Mouse (Mus musculus) left cerebral cortex, postnatal 36 days (tissue): ENCODE data around the gene Dnttip2. TPM values are rescaled to one million over a fixed set of nuclear protein-coding genes. Genes with fewer than 3 reads are reported as not detected.
"Not testable (repeated sequence)": the region's sequence is repeated elsewhere in the genome, so short reads cannot be mapped to it uniquely, and the experiment has no call there.

Source experiments
- DNase-seq, 2 experiments: peaks; one replicate each; pipeline ENCODE4 v3.0.0; 2021 to 2022; ENCODE audit warnings: low spot score in 2 of 2, mixed read lengths in 1 of 2
- intact Hi-C: fragments of 180-260 bp; cut with DNase I; formaldehyde crosslinking; loops from one replicate; pipeline ENCODE4 v1.15.1; 2025
- total RNA-seq, 2 experiments: library from RNA; stranded (reverse); gene quantifications; 2 replicates each; pipeline ENCODE4 v1.2.3; 2021

Dnttip2 gene
- total RNA-seq: 10 to 100 TPM; 22.9 to 28.7 TPM

DNA sequence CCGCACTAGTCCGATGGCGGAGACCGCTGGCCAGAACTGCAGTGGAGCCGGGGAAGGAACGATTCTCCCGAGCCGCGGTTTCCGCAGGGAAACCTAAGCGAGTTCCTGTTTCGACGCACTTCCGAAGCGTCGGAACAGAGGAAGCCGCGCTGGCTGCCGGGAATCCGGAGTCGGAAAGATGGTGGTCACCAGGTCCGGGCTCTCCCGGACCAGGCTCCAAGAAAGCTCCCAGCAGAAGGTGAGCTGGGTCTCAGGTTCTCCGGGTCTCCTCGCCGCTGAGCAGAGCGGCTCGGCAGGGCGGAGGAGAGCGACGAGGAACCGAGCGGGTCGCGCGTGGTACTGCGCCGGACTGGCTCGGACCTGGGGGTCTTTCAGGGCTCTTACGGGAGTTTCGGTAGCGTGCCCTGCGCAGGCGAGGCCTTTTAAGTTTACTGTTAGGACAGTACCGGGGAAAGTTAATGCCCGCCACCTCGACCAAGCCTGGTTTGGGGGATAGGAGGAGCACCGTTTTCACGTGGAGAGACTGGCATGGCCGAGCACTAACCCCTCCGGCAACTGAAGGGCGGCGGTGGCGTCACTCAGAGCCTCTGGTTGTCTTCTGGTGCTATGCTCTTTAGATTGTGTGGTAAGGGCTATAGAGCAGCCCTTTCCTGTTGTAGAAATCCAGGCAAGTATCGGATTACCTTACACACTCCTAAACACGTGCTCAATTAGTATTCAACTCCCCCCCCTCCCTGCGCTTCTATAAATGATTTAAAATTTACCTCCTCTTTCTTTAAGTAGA is at the start of gene Dnttip2:
Dnttip2 (plus strand) TSS at position 148 of the 784 bp plus-strand sequence.
- intact Hi-C loops: no loop called here

DNA sequence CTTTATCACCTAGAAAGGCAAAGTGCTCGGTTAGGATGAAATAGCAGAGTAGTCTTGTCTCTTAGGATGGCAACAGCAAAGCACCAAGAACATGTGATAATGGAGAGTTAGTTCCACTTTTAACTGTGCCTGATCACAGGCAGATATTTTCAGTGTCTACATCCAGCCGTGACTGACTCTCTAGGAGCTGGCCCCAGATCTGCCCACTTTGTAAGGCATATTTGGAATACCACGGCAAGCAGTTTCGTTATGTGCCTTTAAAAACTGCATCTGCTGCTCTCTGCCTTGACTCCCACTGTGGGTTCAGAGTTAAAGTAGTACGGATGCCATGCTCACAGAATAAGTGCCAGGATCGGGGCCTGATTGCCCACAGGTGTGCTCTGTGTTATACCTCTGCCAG is 47.2 kb upstream of the Dnttip2 start:
- not testable (repeated sequence) for DNase-seq
- intact Hi-C loops: loop anchor here (2.0 kb wide), 1 partner anchor 14 kb away; no protein-coding TSS in a partner anchor

More for the DNA sequence above, at the start of gene Dnttip2:
- DNase-seq: peak; percentile 91 to 92

DNA sequence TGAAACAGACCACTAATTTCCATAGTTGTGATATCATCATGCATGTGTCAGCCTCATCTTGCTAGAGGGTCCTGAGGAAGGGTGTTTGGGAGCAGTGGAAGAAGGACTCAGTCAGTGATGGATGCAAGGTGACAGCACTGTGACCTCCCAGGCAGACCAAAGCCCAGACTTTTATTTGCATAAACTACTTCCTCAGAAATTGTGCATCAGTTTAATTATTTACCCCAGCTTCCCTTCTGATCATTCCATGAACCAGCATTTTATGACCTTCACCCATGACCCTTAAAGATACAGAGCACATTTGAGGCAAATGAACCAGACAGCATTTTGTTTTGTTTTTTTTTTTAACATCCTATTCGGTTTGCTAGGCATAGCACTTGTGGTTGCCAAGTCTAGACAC is 38.4 kb upstream of the Dnttip2 start:
- intact Hi-C loops: no loop called here
- no peak for DNase-seq

DNA sequence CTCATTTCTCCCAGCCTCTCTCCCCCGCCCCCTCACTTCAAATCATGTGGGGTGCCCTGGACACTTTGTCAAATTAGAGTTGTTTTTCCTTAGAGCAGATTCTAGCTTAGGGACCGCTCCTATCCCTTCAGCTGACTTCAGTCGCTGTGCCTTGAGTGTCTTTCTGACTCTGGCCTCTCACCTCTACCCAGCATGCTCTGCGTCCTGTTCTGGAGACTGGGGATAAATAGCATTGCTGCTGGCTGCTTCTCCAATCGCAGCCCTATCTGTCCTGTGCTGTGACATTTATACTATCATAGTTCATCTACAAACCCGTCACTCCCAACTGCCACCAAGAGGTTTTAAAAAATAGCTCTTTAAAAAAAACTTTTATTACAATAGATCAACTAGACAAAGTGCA is 31.3 kb upstream of the Dnttip2 start:
- intact Hi-C loops: loop anchor here (10.0 kb wide), 1 partner anchor 358 kb away; no protein-coding TSS in a partner anchor
- DNase-seq: no peak

DNA sequence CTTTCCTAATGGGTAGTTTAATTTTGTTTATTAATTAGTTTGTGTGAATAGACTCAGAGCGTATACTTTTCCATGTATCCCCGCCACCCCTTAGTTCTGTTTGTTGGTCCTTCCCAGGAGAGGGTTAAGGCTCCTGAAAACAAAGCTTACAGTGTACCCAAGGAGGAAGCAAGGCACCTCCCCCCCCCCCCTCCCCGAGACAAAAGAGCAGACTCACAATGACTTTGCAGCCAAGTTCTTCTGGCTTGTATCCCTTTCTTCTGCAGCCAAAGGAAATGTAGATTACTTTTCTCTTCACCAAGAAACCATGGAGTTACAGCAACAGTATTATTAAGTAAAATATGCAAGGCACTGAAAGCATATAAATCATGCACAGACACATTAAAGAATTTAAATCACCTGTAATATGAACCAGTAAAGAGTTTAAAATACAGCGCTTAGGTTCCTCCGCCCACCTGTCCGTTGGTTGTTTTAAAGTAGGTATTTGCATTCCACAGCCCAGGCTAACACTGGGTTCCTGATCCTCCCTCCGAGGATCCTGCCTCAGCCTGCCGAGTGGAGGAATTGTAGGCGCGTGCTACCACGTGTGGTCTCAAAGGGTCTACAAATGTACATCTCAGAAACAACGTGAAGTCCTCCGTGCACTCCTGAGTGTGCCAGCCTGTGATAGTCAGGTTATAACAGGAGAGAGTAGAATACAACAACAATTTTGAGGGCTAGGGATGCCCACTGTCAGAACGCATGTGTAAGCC is 30.6 kb upstream of the Dnttip2 start:
- intact Hi-C loops: loop anchor here (10.0 kb wide), 1 partner anchor 359 kb away; no protein-coding TSS in a partner anchor
- no peak for DNase-seq

DNA sequence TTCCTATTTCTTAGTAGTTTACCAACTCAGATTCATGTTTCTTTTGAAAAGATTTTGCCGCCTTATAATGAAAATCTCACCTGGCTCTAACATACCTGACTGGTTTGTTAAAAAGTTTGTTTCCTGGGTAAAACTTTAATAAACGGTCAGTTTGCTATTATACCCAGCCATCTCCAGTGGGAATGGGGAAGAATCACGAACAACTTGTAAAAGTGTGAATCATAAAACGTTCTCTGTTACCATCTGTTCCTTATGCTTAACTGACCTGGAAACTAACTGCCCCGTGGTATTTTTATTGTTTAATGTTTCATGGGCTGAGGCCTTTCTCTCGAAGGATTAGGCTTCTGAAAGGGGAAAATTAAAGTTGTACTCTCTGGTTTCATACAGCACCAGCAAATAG is 29.4 kb upstream of the Dnttip2 start:
- DNase-seq: no peak
- intact Hi-C loops: loop anchor here (5.0 to 10.0 kb wide), 2 partner anchors 52 to 360 kb away; no protein-coding TSS in a partner anchor

DNA sequence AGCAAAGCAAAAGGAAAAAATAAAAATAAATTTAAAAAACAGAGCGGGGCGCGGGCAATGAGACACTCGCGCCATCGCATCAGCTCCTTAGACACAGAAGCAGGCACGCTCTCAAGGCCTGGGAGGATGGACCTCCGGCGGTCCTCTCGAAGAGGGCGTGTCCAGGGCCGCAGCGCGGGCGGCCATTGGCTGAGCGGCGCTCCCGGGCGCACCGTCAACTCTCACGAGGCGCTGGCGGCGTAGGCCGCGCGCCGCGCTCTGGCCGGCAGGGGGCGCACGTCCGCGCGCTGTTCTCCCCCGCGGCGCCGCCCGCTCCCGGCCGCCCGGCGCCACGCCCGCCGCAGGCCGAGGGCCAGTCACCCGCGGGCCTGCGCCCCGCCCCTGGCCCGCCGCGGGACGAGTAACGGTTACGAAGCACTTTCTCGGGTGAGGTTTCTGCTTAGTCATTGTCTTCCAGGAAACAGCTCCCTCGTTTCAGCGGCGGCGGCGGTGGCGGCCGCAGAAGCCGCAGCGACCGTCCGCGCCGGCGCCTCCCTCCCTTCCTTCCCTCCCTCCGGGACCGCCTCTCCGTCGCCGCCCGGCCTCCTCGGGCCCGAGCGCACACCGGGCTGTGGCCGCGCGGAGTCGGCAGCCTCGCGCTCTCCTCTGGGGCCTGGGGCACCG is 28.8 kb upstream of the Dnttip2 start, which contains the start of gene Gclm:
Gclm (plus strand) TSS at position 343 of the 663 bp plus-strand sequence.
- peak; percentile 92 to 95 for DNase-seq
- intact Hi-C loops: loop anchor here (5.0 to 10.0 kb wide), 2 partner anchors 53 to 361 kb away; no protein-coding TSS in a partner anchor

DNA sequence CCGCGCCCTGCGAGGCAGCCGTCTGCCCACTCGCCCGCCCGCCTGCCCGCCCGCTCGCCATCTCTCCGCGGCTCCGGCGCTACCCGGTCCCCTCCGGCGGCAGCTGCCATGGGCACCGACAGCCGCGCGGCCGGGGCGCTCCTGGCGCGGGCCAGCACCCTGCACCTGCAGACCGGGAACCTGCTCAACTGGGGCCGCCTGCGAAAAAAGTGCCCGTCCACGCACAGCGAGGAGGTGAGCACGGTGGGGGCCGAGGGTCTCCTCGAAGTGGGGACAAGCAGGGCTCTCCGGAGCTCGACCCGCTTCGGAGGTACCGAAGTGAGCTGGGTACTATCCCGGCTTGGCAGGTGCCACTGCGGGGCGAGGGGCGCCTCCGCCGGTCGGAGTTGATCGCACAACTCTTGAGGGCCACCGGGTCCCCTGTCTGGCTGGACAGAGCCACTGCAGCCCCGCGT is 28.3 kb upstream of the Dnttip2 start:
- peak in 1 of 2 experiments; percentile 76 for DNase-seq
- intact Hi-C loops: loop anchor here (5.0 to 10.0 kb wide), 2 partner anchors 54 to 361 kb away; no protein-coding TSS in a partner anchor

DNA sequence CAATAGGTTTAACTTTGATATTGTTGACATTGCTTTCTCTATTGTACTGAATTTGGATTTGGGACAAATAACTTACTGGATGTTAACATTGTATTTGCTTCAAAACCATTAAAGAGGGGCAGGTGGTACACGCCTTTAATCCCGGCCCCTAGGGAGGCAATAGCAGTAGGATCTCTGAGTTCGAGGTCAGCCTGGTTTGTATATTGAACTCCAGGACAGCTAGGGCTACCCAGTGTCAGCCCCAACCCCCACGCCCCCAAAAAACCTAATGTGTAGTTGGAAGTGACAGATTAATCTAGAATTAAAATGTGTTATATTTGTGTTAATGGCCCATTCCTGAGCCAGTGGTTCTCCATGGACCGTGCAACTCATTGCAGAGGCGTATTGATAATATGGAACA is 27.8 kb upstream of the Dnttip2 start:
- DNase-seq: no peak
- intact Hi-C loops: loop anchor here (5.0 to 10.0 kb wide), 2 partner anchors 54 to 362 kb away; no protein-coding TSS in a partner anchor

DNA sequence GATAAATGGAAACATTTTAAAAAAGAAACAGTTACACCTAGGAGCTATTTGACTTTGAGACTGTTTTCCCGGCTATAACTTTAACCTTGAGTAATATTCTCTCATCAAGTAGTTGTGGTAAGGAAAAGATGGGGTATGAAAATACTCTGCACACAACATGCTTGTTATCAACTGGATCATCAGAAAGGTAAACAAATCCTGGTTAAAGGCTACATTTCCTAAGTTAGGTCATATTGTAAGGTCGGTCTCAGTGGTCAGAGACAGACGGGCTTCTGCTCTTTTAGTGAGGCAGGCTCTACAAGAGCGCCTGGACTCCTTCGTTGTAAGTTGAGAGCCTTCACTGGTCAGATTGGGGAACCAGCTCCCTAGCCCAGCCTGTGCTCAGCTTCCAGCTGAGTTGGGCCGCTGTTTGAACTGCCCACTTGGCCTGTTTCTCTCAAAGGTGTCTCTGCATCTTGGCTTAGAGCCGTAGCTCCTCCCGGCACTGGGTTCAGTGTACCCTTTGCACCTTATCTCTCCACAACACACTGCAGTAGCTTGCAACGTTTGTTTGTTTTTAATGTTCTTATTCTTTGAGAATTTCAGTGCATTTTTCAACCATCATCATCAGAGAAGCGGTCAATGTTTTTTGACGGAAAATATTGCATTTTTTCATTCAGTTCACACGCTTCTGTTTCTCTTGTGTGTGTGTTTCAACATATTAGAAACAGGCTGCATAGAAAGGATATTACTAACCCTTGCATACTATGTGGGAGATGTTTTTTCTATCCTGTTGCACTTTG is 27.0 kb upstream of the Dnttip2 start:
- no peak for DNase-seq

DNA sequence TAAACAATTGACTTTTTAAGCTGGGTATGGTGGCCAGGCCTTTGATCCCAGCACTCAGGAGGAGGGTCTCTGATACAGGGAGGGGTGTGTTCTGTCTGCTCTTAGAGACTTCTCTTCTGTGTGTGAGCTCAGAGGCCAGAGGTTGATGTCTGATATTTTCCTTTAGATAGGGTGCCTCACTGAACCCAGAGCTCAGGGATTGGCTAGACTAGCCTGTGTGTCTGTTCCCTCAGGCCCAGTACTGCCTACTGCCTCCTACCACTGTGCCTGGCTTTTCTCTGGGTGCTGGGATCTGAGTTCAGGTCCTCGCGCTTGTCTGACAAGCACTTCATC is 26.5 kb upstream of the Dnttip2 start:
- DNase-seq: no peak
- intact Hi-C loops: loop anchor here (5.0 to 10.0 kb wide), 2 partner anchors 55 to 363 kb away; no protein-coding TSS in a partner anchor

More for the DNA sequence above, 27.0 kb upstream of the Dnttip2 start:
- intact Hi-C loops: loop anchor here (5.0 to 10.0 kb wide), 2 partner anchors 55 to 362 kb away; no protein-coding TSS in a partner anchor

DNA sequence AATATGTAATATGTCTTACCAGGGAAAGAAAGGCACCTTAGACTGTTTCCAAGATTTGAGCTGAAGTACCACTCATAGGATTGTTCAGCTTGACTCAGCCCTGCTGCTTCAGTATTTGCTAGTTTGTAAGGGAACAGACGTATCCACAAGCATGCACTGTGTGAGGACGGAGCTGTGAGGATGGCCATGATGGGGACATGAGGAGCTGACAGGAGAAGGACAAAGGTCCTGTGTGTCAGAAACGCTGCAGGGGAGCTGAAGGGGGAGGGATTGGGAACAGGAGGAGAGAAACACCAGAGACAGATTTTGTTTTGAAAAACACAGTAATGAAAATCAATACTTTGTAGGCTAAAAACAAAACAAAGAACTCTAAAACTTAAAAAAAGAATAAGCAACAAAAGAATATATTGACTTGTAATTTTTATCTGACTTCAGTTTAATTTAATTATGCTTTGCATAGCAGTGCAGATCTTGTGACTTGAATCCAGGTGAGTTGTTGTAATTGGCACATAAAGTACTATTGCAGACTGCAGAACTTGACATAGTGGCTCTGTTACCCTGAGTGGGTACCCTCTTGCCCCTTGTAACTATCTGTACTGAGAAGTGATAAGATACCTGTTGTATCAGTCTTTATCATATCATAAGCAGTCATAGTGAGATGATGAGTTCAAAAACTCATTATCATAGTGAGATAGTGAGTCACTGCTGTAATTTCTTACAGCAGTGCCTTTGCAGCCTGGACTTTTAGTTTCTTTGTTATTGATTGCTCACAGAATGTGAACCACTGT is 21.5 kb upstream of the Dnttip2 start:
- DNase-seq: no peak
- intact Hi-C loops: no loop called here

DNA sequence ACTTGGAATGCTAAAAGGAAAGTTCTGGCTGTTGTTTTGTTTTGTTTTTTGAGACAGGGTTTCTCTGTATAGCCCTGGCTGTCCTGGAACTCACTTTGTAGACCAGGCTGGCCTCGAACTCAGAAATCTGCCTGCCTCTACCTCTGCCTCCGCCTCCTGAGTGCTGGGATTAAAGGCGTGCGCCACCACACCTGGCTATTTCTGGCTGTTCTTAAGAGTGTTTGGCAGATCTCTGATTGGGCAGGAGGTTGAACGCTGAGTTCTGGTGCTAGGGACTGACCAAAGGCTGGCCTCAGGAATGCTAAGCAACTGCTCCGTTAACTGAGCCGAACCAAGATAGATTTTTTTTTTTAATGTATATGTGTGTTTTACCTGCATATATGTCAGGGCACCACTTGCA is 20.1 kb upstream of the Dnttip2 start:
- intact Hi-C loops: not testable (repeated sequence)

DNA sequence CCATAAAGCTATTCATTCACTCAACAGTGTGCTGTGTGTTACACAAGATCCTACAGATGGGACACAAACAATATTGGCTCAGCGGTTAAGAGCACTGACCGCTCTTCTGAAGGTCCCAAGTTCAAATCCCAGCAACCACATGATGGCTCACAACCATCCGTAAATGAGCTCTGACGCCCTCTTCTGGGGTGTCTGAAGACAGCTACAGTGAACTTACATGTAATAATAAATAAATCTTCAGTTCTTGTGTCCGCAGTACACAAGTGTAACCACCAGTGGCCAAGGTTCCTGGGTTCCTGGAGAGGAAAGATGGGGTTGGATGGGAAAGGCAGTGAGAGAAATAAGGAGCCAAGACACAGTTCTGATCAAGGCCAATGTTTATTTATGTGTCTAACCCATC is 4.2 kb upstream of the Dnttip2 start:
- intact Hi-C loops: no loop called here

More for the DNA sequence above, 20.1 kb upstream of the Dnttip2 start:
- not testable (repeated sequence) for DNase-seq

DNA sequence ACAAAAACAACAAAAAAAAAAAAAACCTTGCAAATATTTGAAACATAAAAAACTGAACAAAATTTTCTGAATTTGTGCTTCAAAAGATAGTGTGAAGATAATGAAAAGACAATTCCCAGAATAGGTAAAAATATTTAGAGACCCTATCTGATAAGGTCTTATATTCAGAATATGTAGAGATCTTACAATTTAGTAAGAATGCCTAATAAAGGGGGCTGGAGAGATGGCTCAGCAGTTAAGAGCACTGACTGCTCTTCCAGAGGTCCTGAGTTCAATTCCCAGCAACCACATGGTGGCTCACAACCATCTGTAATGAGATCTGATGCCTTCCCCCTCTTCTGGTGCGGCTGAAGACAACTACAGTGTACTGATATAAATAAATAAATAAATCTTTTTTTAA is 1.6 kb upstream of the Dnttip2 start:
- intact Hi-C loops, DNase-seq: not testable (repeated sequence)

More for the DNA sequence above, 4.2 kb upstream of the Dnttip2 start:
- no peak for DNase-seq

DNA sequence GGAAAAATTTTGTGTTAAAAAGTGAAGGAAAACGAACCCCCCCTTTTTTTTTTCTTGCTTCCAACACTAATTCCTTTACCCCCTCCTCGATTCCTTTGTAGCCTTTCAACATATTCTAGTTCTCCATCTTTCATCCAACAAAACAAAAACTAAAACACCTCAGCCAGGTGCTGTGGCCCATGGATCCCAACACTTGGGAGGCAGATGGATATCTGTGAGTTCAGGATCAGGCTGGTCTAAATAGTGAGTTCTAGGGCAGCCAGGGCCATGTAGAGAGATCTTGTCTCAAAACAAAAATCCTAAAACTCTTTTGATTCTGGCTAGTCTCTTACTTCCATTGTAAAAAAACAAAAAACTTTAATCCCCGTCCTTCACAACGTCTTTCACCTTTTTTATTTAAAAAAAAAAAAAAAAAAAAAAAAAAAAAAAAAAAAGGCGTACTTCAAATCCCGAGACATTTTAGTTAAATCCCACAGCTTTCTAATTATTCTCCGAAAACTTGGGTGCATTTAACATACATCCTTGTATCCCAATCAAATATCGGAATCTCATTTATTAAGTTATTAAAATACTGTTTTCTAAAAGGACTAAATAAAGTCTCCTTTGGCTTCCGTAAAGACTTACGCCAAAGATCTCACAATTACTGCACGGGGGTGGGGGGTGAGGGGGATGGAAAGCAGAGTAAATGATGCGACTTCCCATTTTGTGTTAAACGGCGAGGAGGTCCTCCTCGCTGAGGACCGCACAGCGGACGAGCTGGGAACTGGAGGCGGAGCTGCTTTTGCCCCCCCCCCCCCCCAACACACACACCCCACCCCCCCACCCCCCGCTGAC is 564 bp upstream of the Dnttip2 start:
- intact Hi-C loops: no loop called here
- no peak for DNase-seq

DNA sequence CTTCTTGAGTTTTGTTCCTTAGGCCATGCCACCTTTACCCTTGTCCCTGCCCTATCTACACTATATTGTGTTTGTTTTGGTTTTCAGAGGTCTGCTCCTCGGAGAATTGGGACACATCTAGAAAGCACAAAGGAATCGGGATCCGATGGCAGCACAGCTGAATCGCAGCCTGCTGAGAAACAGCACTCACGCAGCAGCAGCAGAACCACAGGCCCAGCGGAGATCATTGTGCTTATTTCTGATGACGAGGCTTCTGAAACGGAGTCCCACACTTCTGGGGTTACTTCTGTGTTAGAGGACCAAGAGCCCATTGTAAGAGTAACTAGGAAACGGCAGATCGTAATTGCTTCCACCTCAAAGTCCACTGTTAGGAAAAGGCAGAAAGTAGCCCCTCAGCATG is 923 bp downstream of the Dnttip2 start:
- DNase-seq: no peak
- intact Hi-C loops: no loop called here
